Mouse (Mus musculus) MEL (cell line): Measurements from ENCODE around the gene Frmpd4.

Source experiments
- BHLHE40 ChIP-seq: IDR thresholded peaks from 2 replicates; pipeline ENCODE4 v1.6.1; 2012; ENCODE audit warnings: low read depth, mild to moderate bottlenecking, inconsistent platforms, low read length, improper control_type of control experiment, borderline replicate concordance
- CTCF ChIP-seq, 3 experiments: IDR thresholded peaks in 2 of 3; conservative IDR thresholded peaks in 1 of 3; 2 replicates each; pipeline ENCODE4 v1.5.1; 2011 to 2012; ENCODE audit warnings: low read length in 3 of 3, low read depth in 2 of 3, mild to moderate bottlenecking in 2 of 3, improper control_type of control experiment in 1 of 3, inconsistent platforms in 1 of 3, mixed read lengths in 1 of 3, moderate library complexity in 1 of 3; ENCODE audit not compliant: control insufficient read depth in 1 of 3, insufficient read depth in 1 of 3, poor library complexity in 1 of 3, severe bottlenecking in 1 of 3
- E2F4 ChIP-seq: IDR thresholded peaks from 2 replicates; pipeline ENCODE4 v1.6.1; 2011; ENCODE audit warnings: low read depth, low read length, improper control_type of control experiment, borderline replicate concordance
- EP300 ChIP-seq, 2 experiments: IDR thresholded peaks; 2 replicates each; pipeline ENCODE4 v1.6.1; 2011; ENCODE audit warnings: improper control_type of control experiment in 2 of 2, low read length in 2 of 2, low read depth in 1 of 2, mild to moderate bottlenecking in 1 of 2
- MAX ChIP-seq: IDR thresholded peaks from 2 replicates; pipeline ENCODE4 v1.6.1; 2011; ENCODE audit warnings: low read length, improper control_type of control experiment
- NRF1 ChIP-seq: IDR thresholded peaks from 2 replicates; pipeline ENCODE4 v1.6.1; 2014; ENCODE audit warnings: low read depth, mild to moderate bottlenecking, inconsistent platforms, low read length, improper control_type of control experiment, moderate library complexity; ENCODE audit not compliant: poor library complexity, insufficient read depth, severe bottlenecking
- POLR2A ChIP-seq, 2 experiments: IDR thresholded peaks; 2 replicates each; pipeline ENCODE4 v1.6.1; 2011 to 2012; ENCODE audit warnings: low read length in 2 of 2, mild to moderate bottlenecking in 2 of 2, control low read depth in 1 of 2, improper control_type of control experiment in 1 of 2, low read depth in 1 of 2, moderate library complexity in 1 of 2; ENCODE audit not compliant: control insufficient read depth in 1 of 2, insufficient read depth in 1 of 2, poor library complexity in 1 of 2
- RAD21 ChIP-seq: IDR thresholded peaks from 2 replicates; pipeline ENCODE4 v1.6.1; 2011; ENCODE audit warnings: mild to moderate bottlenecking, low read depth, low read length, improper control_type of control experiment
- SMC3 ChIP-seq: IDR thresholded peaks from 2 replicates; pipeline ENCODE4 v1.6.1; 2011; ENCODE audit warnings: low read depth, low read length, improper control_type of control experiment
- USF1 ChIP-seq: IDR thresholded peaks from 2 replicates; pipeline ENCODE4 v1.6.1; 2014; ENCODE audit warnings: low read depth, mild to moderate bottlenecking, inconsistent platforms, low read length, improper control_type of control experiment, moderate library complexity
- ZKSCAN1 ChIP-seq: IDR thresholded peaks from 2 replicates; pipeline ENCODE4 v1.6.1; 2012; ENCODE audit warnings: low read depth, mild to moderate bottlenecking, inconsistent platforms, low read length, improper control_type of control experiment, moderate library complexity

- TF ChIP-seq ZKSCAN1 (no peak), SMC3 (no peak), E2F4 (no peak), USF1 (no peak), EP300 (IDR thresholded peaks at IDR 0.05; ENCODE audit: low read depth in 1 of 2, low read length in 2 of 2) (no peak), RAD21 (no peak), POLR2A (IDR thresholded peaks at IDR 0.05; ENCODE audit: control insufficient read depth in 1 of 2, insufficient read depth in 1 of 2, low read depth in 1 of 2, low read length in 2 of 2, poor library complexity in 1 of 2) (no peak), CTCF (IDR thresholded peaks at IDR 0.05 in 2 of 3, conservative IDR thresholded peaks at IDR 0.05 in 1 of 3; ENCODE audit: control insufficient read depth in 1 of 3, insufficient read depth in 1 of 3, low read depth in 2 of 3, low read length in 3 of 3, poor library complexity in 1 of 3, severe bottlenecking in 1 of 3) (no peak), NRF1 (no peak), BHLHE40 (no peak), MAX (no peak)
These were observed 251.9 kb downstream of the Frmpd4 start for GRCm38 (mm10) chrX:168325161-168325560.
